Mouse (Mus musculus) embryo, embryonic 9.5 days (tissue): Measurements from ENCODE around the gene Mical3.

ENCODE experiments used
- DNase-seq: peaks from one replicate; pipeline ENCODE4 v3.0.0-alpha.2; 2017; ENCODE audit errors: extremely low spot score

Mical3 gene

GRCm38 (mm10) chr6:121011709-121012108, 119.1 kb downstream of the Mical3 start:
- DNase-seq: no peak

- DNase-seq: no peak
These were observed 121.1 kb downstream of the Mical3 start for GRCm38 (mm10) chr6:121009651-121010050.

- DNase-seq: no peak
These were observed 125.8 kb downstream of the Mical3 start for GRCm38 (mm10) chr6:121004959-121005358.

- DNase-seq: no peak
These were observed 127.8 kb downstream of the Mical3 start for GRCm38 (mm10) chr6:121002952-121003351.

- no peak for DNase-seq
These were observed 130.8 kb downstream of the Mical3 start for GRCm38 (mm10) chr6:120999860-121000526.

- no peak for DNase-seq
These were observed 131.7 kb downstream of the Mical3 start for GRCm38 (mm10) chr6:120999087-120999486.

- no peak for DNase-seq
These were observed 134.2 kb downstream of the Mical3 start for GRCm38 (mm10) chr6:120996607-120997006.

GRCm38 (mm10) chr6:120995541-120995940, 135.3 kb downstream of the Mical3 start:
- no peak for DNase-seq

GRCm38 (mm10) chr6:120991857-120992256, 138.9 kb downstream of the Mical3 start:
- DNase-seq: no peak

- DNase-seq: peak; percentile 14
These were observed 143.2 kb downstream of the Mical3 start for GRCm38 (mm10) chr6:120987571-120988084.

- DNase-seq: no peak
These were observed 143.6 kb downstream of the Mical3 start for GRCm38 (mm10) chr6:120987164-120987563.

GRCm38 (mm10) chr6:120986172-120986571, 144.6 kb downstream of the Mical3 start:
- DNase-seq: no peak

- no peak for DNase-seq
These were observed 148.5 kb downstream of the Mical3 start for GRCm38 (mm10) chr6:120982314-120982713.

GRCm38 (mm10) chr6:120981537-120981936, 149.3 kb downstream of the Mical3 start:
- DNase-seq: no peak

- DNase-seq: peak; percentile 10
These were observed 152.7 kb downstream of the Mical3 start for GRCm38 (mm10) chr6:120978019-120978621.

- DNase-seq: peak; percentile 18
These were observed 153.8 kb downstream of the Mical3 start for GRCm38 (mm10) chr6:120976991-120977390.

- no peak for DNase-seq
These were observed 154.7 kb downstream of the Mical3 start for GRCm38 (mm10) chr6:120976097-120976496.

- DNase-seq: peak; percentile 85
These were observed 158.8 kb downstream of the Mical3 start for GRCm38 (mm10) chr6:120971797-120972590.

GRCm38 (mm10) chr6:120970939-120971796, 159.6 kb downstream of the Mical3 start:
- DNase-seq: no peak

- DNase-seq: no peak
These were observed 165.0 kb downstream of the Mical3 start for GRCm38 (mm10) chr6:120965814-120966213.

- no peak for DNase-seq
These were observed 166.6 kb downstream of the Mical3 start for GRCm38 (mm10) chr6:120964179-120964578.
